Mouse (Mus musculus) heart, embryonic 13.5 days (tissue): Measurements from ENCODE around the gene Ppfia4. TPM values are rescaled to one million over a fixed set of nuclear protein-coding genes. Genes with fewer than 3 reads are reported as not detected.

Experiments
- ATAC-seq: fragments of 200-750 bp; cut with Nextera tagmentation; 2 replicates; pipeline ENCODE4 v1.8.0; 2017; ENCODE audit warnings: moderate TSS enrichment; ENCODE audit not compliant: insufficient number of reproducible peaks, low FRiP score, low TSS enrichment; ENCODE audit errors: extremely low read depth
- H3K27ac ChIP-seq: fragments of 300-500 bp; sonication (generic); replicated peaks from 2 replicates; pipeline ENCODE4 v1.5.1; 2015; ENCODE audit warnings: moderate library complexity, mild to moderate bottlenecking, inconsistent platforms
- H3K27me3 ChIP-seq: fragments of 300-500 bp; sonication (generic); replicated peaks from 2 replicates; pipeline ENCODE4 v1.6.1; 2015; ENCODE audit warnings: mild to moderate bottlenecking, inconsistent platforms
- H3K36me3 ChIP-seq: fragments of 300-500 bp; sonication (generic); 2 replicates; pipeline ENCODE4 v1.6.1; 2015; ENCODE audit warnings: mild to moderate bottlenecking, inconsistent platforms
- H3K4me1 ChIP-seq: fragments of 300-500 bp; sonication (generic); 2 replicates; pipeline ENCODE4 v1.6.1; 2015; ENCODE audit warnings: inconsistent platforms
- H3K4me2 ChIP-seq: fragments of 300-500 bp; sonication (generic); 2 replicates; pipeline ENCODE4 v1.6.1; 2015; ENCODE audit warnings: inconsistent platforms, mild to moderate bottlenecking, moderate library complexity
- H3K4me3 ChIP-seq: fragments of 300-500 bp; sonication (generic); 2 replicates; pipeline ENCODE4 v1.5.1; 2015; ENCODE audit warnings: moderate library complexity, mild to moderate bottlenecking, inconsistent platforms
- H3K9ac ChIP-seq: fragments of 300-500 bp; sonication (generic); 2 replicates; pipeline ENCODE4 v1.6.1; 2015; ENCODE audit warnings: inconsistent platforms, mild to moderate bottlenecking, moderate library complexity
- H3K9me3 ChIP-seq: fragments of 300-500 bp; sonication (generic); 2 replicates; pipeline ENCODE4 v1.6.1; 2016; ENCODE audit warnings: inconsistent platforms
- WGBS: fragments of 180-500 bp; shearing (Covaris S2); methylation state at CpG from one replicate; pipeline ENCODE4 v1.1.7; 2015; ENCODE audit warnings: mixed read lengths; 5-methylcytosine and 5-hydroxymethylcytosine counted together
- polyA plus RNA-seq: library from polyadenylated mRNA; unstranded; fragments of >200 nt; fragmentation: Nextera tagmentation; extraction: Ambion mirVana; gene quantifications from 2 replicates; pipeline ENCODE4 v1.2.1, GENCODE M21; 2015

The Ppfia4 gene
- polyA plus RNA-seq, 1 experiment from 2014 or later: 10.9 TPM

DNA sequence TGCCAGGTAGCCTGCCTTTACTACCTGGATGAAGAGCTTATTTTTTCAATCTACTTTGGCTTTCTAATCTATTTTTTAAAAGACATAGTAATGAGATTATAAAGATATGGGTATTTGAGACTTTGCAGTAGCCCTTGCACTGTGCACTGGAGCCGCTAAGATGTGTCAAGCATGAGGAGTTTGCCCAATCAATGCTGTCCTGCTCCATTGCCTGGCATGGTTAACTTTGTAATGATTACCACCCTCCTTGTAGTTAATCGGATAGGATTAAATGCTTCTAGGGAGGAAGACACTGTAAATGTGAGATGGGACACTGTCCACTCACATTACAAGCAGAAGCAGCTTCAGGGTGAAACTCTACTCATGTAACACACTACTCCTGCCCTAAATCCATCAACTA is 20.6 kb upstream of the Ppfia4 start:
- no peaks in the 10 kb centered on the region for H3K27me3 ChIP-seq
- no peak overlapping the region for H3K9ac ChIP-seq
- H3K9me3 ChIP-seq: no peaks in the 10 kb centered on the region
- no peak overlapping the region for H3K4me2 ChIP-seq
- no peak overlapping the region for H3K27ac ChIP-seq
- no peak overlapping the region for H3K4me3 ChIP-seq
- peaks cover 90% of the 10 kb centered on the region for H3K36me3 ChIP-seq
- no peak for ATAC-seq
- WGBS: 94% methylated on average over 2 of the region's 2 CpGs
- H3K4me1 ChIP-seq: no peaks in the 10 kb centered on the region

DNA sequence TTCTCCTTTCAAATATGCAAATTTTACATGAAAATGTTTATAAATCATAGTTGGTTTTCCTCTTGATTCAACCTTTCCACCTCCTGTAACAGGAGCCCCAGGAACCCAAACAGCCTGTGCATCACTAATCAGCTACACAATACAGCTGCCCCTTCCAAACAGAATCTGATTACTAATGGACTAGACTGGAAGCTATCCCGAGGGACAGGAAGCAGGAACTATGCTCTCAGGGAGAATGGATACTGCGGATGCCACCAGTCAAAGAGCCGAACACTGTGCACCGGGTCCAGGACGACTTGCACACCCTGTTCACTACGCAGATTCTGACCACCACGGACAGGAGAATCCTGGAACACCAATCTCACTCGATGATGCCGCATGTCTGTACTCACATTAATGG is 15.1 kb upstream of the Ppfia4 start:
- H3K36me3 ChIP-seq: peaks cover 61% of the 10 kb centered on the region
- H3K9ac ChIP-seq: no peak overlapping the region
- WGBS: 80% methylated on average over 9 of the region's 9 CpGs
- no peak overlapping the region for H3K27ac ChIP-seq
- no peaks in the 10 kb centered on the region for H3K9me3 ChIP-seq
- ATAC-seq: no peak
- H3K4me1 ChIP-seq: peaks cover 40% of the 10 kb centered on the region
- no peak overlapping the region for H3K4me2 ChIP-seq
- no peak overlapping the region for H3K4me3 ChIP-seq
- H3K27me3 ChIP-seq: no peaks in the 10 kb centered on the region

DNA sequence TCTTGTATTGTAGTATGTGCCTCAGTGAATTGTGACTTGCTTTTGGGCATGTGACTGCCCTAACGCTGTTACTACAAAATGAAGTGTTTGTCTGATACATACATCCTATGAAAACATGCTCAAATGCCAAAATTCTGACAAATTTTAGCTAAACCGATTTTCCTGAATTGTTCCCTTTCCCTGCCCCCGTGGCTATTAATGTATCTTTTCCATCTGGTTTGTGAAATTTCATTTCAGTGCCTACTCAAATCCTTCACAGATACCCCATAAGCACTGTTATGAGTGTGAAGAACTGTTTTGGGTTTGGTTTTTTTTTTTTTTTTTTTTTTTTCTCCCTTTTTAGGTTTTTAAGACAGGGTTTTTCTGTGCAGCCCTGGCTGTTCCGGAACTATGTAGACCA is 12.3 kb upstream of the Ppfia4 start:
- Histone ChIP-seq H3K4me3 (peak overlapping the region; percentile 60), H3K27ac (peak overlapping the region; percentile 48; the same call in 1 of the 2 replicates), H3K4me1 (peaks cover 55% of the 10 kb centered on the region), H3K9me3 (no peaks in the 10 kb centered on the region), H3K9ac (no peak overlapping the region), H3K4me2 (peak overlapping the region; percentile 89), H3K27me3 (no peaks in the 10 kb centered on the region), H3K36me3 (peaks cover 34% of the 10 kb centered on the region)
- 72% methylated on average over 4 of the region's 4 CpGs for WGBS
- ATAC-seq: no peak

DNA sequence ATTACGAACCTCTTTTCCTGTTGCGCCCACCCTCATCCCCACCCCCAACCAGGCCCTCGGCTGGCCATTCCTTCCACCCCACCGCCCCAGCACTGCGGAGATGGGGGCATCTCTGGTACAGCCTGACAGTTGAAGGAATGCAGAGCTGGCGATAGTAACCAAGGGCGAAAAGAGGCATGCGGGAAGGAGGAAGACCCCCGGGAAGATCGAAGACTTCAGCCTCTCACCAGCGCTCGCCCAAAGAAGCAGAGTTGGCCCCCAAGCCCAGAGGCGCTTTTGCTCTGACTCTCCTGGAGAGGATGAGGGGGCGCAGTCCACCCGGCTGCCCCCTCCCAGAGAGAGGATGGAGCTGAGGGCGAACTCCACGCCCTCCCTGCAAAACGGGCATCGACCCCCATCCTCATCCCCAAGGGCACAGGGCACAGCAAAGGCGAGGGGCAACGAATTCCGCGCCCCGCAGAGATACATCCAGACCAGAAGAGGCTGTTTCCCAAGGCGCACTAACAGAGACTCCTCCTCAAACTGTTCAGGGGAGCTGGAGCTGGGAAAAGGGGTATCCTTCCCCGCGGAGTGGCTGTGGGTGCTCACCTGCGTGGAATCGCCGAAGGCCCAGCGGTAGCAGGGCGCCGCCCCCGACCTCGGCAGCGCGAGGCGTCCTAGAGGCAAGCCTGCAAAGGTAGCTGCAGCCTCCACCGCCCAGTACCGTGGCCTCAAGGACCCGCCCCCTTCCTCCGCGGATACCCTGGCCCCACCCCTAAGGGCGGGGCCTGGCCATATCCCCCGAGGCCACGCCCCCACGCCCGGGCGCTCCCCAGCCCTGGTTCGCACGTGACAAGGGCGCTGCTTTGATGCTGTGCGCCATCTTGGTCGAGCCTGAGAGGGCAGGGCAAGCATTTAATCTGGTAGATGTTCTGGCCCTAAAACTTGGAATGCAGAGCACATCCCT is 11.6 kb upstream of the Ppfia4 start:
- Histone ChIP-seq H3K36me3 (peaks cover 26% of the 10 kb centered on the region), H3K4me2 (peak overlapping the region; percentile 89), H3K9me3 (no peaks in the 10 kb centered on the region), H3K4me3 (peak overlapping the region; percentile 60), H3K4me1 (peaks cover 61% of the 10 kb centered on the region), H3K9ac (peak overlapping the region; percentile 83), H3K27me3 (no peaks in the 10 kb centered on the region), H3K27ac (peak overlapping the region; percentile 91)
- peak; percentile 95 for ATAC-seq
- WGBS: 1% methylated on average over 54 of the region's 54 CpGs

DNA sequence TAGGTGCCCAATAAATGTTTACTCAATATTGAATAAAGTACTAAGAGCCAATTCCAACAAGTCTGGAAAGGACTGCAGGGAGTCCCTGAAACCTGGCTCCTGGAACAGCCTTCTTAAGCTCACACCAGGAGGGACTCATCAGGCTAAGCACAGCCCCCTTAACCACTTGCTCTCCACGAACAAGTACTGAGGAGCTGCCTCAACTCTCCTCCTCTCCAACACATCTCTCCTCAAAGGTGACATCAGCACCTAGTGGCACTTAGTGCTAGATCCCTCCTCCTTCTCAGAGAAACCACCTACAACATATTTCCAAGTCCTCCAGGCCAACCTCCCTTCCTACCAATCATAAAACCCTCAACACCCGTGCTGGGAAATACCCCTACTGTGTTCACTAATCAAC is 10.8 kb upstream of the Ppfia4 start:
- H3K4me1 ChIP-seq: peaks cover 67% of the 10 kb centered on the region
- H3K27ac ChIP-seq: peak overlapping the region; percentile 91
- WGBS: 6% methylated on average over 2 of the region's 2 CpGs
- H3K4me3 ChIP-seq: peak overlapping the region; percentile 60
- ATAC-seq: no peak
- H3K9ac ChIP-seq: peak overlapping the region; percentile 83
- peak overlapping the region; percentile 89 for H3K4me2 ChIP-seq
- H3K9me3 ChIP-seq: no peaks in the 10 kb centered on the region
- no peaks in the 10 kb centered on the region for H3K27me3 ChIP-seq
- H3K36me3 ChIP-seq: peaks cover 26% of the 10 kb centered on the region

DNA sequence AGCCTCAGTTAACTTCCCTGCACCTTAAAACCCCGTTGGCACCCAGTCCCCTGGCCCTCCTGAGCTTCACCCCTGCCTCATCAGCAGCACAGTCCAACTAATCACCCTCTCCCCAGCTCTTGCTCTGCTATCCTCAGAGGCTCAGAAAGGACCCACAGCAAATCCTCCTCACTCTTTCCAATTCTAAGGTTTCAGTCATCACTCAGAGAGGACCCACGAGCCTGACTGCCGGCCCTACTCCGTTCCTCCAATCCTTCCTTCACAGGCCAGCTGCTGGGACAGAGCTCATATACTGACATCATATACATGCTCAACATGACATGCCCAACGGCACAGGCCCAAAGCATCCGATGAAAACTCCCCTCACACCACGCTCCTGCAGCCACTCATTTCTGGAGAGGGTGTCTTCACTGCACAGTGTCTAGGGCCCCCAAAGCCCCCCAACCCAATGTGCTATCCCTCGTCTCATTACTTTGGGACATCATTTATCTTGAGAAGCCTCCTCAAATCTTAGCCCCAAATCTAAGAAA is 10.1 kb upstream of the Ppfia4 start:
- Histone ChIP-seq H3K4me3 (peak overlapping the region; percentile 60), H3K27ac (peak overlapping the region; percentile 91), H3K4me2 (peak overlapping the region; percentile 89), H3K27me3 (no peaks in the 10 kb centered on the region), H3K4me1 (peaks cover 74% of the 10 kb centered on the region), H3K9ac (peak overlapping the region; percentile 83), H3K36me3 (peaks cover 21% of the 10 kb centered on the region), H3K9me3 (no peaks in the 10 kb centered on the region)
- ATAC-seq: no peak
- WGBS: 52% methylated on average over 8 of the region's 8 CpGs

DNA sequence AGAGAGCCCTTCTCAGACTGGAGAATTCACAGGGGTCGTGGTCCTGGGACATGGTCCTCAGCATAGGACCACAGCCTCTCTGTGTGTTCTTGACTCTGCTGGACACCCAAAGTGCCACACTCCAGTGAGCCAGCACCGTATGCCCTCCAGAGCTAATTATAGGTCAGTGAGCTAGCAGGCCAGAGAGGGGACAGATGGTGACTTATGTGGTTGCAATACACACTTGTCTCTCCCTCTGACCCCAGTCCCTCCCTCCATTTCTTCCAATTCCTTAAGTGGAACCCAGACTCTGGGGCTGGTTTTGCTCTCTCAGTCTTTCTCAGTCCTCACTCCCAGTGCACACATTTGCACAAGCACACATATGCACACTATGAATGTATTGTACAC is 9.5 kb upstream of the Ppfia4 start:
- WGBS: 24% methylated on average over 2 of the region's 2 CpGs
- Histone ChIP-seq H3K4me3 (peak overlapping the region; percentile 60), H3K9me3 (no peaks in the 10 kb centered on the region), H3K27ac (peak overlapping the region; percentile 91), H3K27me3 (no peaks in the 10 kb centered on the region), H3K4me2 (peak overlapping the region; percentile 89), H3K9ac (peak overlapping the region; percentile 83), H3K36me3 (peaks cover 16% of the 10 kb centered on the region), H3K4me1 (peaks cover 80% of the 10 kb centered on the region)
- no peak for ATAC-seq

DNA sequence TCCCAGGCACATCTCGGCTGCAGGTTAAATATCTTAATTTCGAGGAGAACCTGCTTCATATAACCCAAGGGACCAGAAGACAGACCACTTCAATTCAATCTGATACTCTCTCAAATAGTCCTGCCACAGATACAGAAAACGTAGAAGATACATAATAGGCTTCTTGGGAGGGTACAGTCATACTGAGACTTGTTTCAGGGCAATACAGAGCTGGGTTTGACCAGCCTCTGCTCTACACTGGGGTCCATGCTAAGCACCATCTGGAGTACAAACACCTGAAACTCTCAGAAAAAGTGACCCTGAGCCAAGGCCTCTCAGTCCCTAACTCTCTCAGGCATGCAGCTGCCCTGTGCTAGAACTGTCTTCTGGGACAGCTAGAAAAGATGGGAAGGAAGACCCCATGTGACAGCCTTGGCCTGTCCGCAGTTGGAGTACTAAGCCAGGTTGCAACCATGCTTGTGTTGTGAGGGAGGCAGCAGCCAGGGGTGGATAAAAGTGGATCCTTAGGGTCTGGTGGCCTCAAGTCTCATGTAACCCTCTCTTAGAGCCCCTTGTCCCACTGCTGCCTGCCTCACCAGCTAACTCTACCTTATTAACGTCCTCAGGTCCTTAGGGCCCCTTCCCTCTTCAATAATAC is 9.0 kb upstream of the Ppfia4 start:
- Histone ChIP-seq H3K4me1 (peaks cover 81% of the 10 kb centered on the region), H3K36me3 (peaks cover 11% of the 10 kb centered on the region), H3K27ac (peak overlapping the region; percentile 91), H3K4me3 (no peak overlapping the region), H3K9me3 (no peaks in the 10 kb centered on the region), H3K9ac (peak overlapping the region; percentile 66), H3K4me2 (peak overlapping the region; percentile 89), H3K27me3 (no peaks in the 10 kb centered on the region)
- no peak for ATAC-seq
- 62% methylated on average over 5 of the region's 5 CpGs for WGBS

DNA sequence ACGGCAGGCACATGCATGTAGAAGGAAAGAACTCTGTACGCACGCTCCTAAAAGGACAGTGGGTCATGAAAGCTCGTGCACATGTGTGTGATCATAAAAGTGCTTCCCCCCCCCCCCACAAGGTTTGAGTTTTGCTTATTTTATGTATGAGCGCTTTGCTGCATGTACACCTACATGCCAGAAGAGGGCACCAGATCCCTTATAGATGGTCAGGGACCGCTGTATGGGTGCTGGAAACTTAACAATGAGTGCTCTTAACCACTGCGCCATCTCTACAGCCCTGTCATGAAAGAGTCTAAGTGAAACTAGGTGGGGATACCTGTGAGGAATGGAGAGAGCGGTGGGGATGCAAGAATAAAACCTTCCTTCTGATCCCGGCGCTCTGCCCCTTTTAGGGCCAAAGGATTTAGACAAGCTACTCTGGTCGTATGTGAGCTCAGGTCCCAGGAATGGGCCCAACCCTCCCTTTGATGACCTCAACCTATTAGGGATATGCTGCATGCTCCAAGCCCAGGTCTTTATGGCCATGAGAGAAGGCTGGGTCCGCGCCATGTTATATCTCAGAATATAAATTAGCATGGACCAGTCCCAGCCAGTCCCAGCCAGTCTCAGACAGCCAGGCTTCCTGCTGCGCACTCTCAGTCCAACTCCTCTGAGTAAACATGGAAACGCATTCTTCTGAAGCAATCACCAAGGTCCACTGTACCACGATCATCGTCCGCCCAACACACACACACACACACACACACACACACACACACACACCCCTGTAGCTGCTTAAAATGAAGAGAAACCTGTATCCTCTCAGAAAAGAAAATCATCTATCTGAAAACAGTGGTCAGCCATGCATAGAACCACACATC is 7.3 kb upstream of the Ppfia4 start:
- H3K27me3 ChIP-seq: no peaks in the 10 kb centered on the region
- peak overlapping the region; percentile 82 for H3K27ac ChIP-seq
- H3K4me3 ChIP-seq: no peak overlapping the region
- no peak overlapping the region for H3K9ac ChIP-seq
- H3K4me1 ChIP-seq: peaks cover 82% of the 10 kb centered on the region
- WGBS: 91% methylated on average over 18 of the region's 18 CpGs
- H3K9me3 ChIP-seq: no peaks in the 10 kb centered on the region
- H3K36me3 ChIP-seq: no peaks in the 10 kb centered on the region
- no peak overlapping the region for H3K4me2 ChIP-seq
- ATAC-seq: no peak

DNA sequence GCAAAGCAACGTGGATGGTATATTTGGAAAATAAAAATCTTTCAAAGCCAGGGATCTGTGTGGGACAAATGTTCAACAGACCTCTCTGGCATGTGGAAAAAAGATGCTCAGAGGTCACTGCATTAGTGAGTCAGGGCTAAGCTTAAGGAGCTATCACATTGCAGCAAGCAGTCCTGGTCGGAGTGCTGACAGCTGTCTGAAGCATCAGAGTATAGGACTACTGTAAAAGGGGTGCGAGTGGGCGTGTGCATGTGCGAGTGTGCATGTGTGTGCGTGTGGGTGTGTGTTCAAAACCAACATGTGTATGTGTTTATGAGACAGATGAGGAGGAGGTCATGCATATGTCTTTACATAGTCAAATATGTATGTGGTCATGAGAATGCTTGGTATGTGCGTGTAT is 6.4 kb upstream of the Ppfia4 start:
- Histone ChIP-seq H3K27ac (peak overlapping the region; percentile 82), H3K9me3 (no peaks in the 10 kb centered on the region), H3K4me3 (no peak overlapping the region), H3K36me3 (no peaks in the 10 kb centered on the region), H3K27me3 (no peaks in the 10 kb centered on the region), H3K9ac (no peak overlapping the region), H3K4me1 (peaks cover 84% of the 10 kb centered on the region), H3K4me2 (peak overlapping the region; percentile 34)
- no peak for ATAC-seq
- WGBS: 45% methylated on average over 7 of the region's 7 CpGs
